Mouse (Mus musculus) common myeloid progenitor, adult 5-6 weeks (primary cell): Measurements from ENCODE around the gene Rfx5. TPM values are rescaled to one million over a fixed set of nuclear protein-coding genes. Genes with fewer than 3 reads are reported as not detected.
"Not testable (repeated sequence)": the region's sequence is repeated elsewhere in the genome, so short reads cannot be mapped to it uniquely, and the experiment has no call there.

Experiments
- ATAC-seq: replicated peaks from 2 replicates; pipeline ENCODE4 v1.8.0; 2016; ENCODE audit warnings: low read depth, mild to moderate bottlenecking, moderate TSS enrichment, inconsistent platforms; ENCODE audit not compliant: poor library complexity, severe bottlenecking
- total RNA-seq: library from RNA; stranded (forward); fragments of 200-1000, 187-1606 nt; gene quantifications from 2 replicates; pipeline ENCODE4 v1.2.3, GENCODE M21; 2017

The Rfx5 gene
- total RNA-seq, 1 experiment from 2014 or later: 27.3 TPM

GRCm38 (mm10) chr3:94934564-94934963 is 19.3 kb upstream of the Rfx5 start:
- not testable (repeated sequence) for ATAC-seq

GRCm38 (mm10) chr3:94935332-94935731 is 18.5 kb upstream of the Rfx5 start:
- ATAC-seq: not testable (repeated sequence)

GRCm38 (mm10) chr3:94936147-94936546 is 17.7 kb upstream of the Rfx5 start:
- ATAC-seq: not testable (repeated sequence)

GRCm38 (mm10) chr3:94937194-94937593 is 16.7 kb upstream of the Rfx5 start:
- not testable (repeated sequence) for ATAC-seq

- not testable (repeated sequence) for ATAC-seq
Observed at GRCm38 (mm10) chr3:94940033-94940432, 13.8 kb upstream of the Rfx5 start.

- ATAC-seq: peak; percentile 84
Observed at GRCm38 (mm10) chr3:94942211-94942967, 11.5 kb upstream of the Rfx5 start.

GRCm38 (mm10) chr3:94943706-94944105 is 10.2 kb upstream of the Rfx5 start:
- ATAC-seq: peak; percentile 57

- no peak for ATAC-seq
Observed at GRCm38 (mm10) chr3:94948066-94948614, 5.7 kb upstream of the Rfx5 start.

GRCm38 (mm10) chr3:94949645-94950044 is 4.2 kb upstream of the Rfx5 start:
- peak; percentile 17; the same call in 1 of the 2 replicates for ATAC-seq

GRCm38 (mm10) chr3:94952806-94953205 is 1.1 kb upstream of the Rfx5 start:
- no peak for ATAC-seq

- ATAC-seq: peak; percentile 4; the same call in 1 of the 2 replicates
Observed at GRCm38 (mm10) chr3:94953384-94953763, 501 bp upstream of the Rfx5 start.

- ATAC-seq: no peak
Observed at GRCm38 (mm10) chr3:94958295-94958694, 4.4 kb downstream of the Rfx5 start.

GRCm38 (mm10) chr3:94959871-94960270 is 6.0 kb downstream of the Rfx5 start:
- no peak for ATAC-seq

GRCm38 (mm10) chr3:94960322-94960721 is 6.4 kb downstream of the Rfx5 start:
- ATAC-seq: no peak

- ATAC-seq: no peak
Observed at GRCm38 (mm10) chr3:94964989-94965388, 11.1 kb downstream of the Rfx5 start.

- ATAC-seq: no peak
Observed at GRCm38 (mm10) chr3:94965878-94966277, 12.0 kb downstream of the Rfx5 start.

GRCm38 (mm10) chr3:94972552-94972951 is 18.7 kb downstream of the Rfx5 start:
- ATAC-seq: no peak

GRCm38 (mm10) chr3:94973620-94974019 is 19.7 kb downstream of the Rfx5 start:
- ATAC-seq: no peak

- peak; percentile 6; the same call in 1 of the 2 replicates for ATAC-seq
Observed at GRCm38 (mm10) chr3:94974026-94974527, 20.2 kb downstream of the Rfx5 start.

GRCm38 (mm10) chr3:94974528-94975422 is 20.9 kb downstream of the Rfx5 start, which contains the start of gene Pi4kb:
Gene Pi4kb (plus strand): TSS chr3:94974731.
- peak; percentile 89 for ATAC-seq
